Mouse (Mus musculus): ENCODE data around the gene Lmntd2. TPM values are rescaled to one million over a fixed set of nuclear protein-coding genes. Genes with fewer than 3 reads are reported as not detected.

Lmntd2 gene
- total RNA-seq, 1 experiment from 2014 or later: 0.26 TPM

DNA sequence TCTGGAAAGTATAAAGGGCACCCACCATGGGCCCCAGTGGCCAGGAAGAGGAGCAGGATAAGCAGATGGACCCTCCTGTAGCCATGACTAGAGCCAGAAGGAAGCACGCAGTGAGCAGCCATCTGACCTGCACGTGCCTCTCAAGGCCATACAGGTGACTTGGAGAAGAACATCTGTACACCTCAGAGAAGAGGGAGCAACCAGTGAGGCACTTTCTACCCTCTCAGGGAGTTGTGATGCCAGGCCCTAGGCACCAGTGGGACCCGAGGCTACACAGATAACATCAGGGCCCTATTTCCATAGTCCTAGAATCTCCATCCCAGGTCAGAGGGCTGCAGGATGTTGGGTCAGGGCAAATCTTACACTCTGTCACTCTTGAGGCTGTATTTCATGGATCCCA, 23.7 kb downstream of the Lmntd2 start:
- DNase-seq: no peak

DNA sequence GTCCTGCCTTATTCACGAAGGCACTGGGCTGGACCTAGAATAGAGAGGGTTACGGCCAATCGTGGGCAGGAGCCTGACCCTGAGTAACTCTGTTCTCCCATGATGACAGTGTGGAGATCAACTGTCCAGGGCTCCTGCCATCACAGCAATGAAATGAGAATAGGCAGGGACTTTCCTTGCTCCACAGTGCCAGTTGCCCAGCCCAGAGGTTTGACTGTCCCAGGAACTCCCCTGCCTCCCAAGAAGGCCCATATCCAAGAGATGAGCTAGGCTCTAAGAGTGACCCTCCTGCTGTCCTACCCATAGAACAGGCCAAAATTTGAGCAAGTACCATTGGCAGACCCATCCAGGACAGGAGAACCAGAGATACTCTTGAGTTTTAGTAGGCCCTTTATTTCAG, 25.1 kb downstream of the Lmntd2 start:
- no peak for DNase-seq

DNA sequence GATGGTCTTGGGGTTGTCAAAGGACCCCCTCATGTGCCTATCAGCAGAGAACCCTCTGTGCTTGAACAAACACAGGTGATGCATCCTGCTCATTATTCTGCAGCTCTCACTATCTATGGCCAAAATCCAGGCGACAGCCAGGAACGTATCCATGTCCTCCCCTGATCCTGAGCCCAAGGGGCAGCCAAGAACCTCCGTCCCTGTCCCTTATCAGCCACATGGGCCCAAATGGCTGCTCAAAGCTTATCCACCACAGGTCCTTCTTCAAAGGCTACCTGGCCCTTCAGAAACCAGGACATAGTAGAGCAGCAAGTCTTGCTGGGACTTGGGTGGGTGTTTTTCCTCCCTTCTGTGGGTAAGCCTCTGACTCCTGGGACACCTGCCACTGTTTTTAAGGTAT, 25.7 kb downstream of the Lmntd2 start:
- DNase-seq: no peak

DNA sequence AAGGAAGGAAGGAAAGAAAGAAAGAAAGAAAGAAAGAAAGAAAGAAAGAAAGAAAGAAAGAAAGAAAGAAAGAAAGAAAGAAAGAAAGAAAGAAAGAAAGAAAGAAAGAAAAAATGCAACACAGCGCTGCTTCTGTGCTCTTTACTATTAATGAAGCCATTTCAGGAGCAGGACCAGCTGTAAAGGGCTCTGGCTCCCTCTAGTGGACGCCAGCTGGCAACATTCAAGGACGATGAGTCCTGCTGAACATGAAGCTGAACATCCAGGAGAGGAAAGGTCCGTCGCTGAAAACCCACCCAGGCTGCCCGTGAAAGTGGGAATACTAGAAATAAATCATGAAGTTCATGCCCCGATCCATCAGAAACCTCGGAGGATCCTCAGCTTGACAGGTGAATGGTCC, 37.7 kb downstream of the Lmntd2 start:
- peak; percentile 93 for DNase-seq

DNA sequence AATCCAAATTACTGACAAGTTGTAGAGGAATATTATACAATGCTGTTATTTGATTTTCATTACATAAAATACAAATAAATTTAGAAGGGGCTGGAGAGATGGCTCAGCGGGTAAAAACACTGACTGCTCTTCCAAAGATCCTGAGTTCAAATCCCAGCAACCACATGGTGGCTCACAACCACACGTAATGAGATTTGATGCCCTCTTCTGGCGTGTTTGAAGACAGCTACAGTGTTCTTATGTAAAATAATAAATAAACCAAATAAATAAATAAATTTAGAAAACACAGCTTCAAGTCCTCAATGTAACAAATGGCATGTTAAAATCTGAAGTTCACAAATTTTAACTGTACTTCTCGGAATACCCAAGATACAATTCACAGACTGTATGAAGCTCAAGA, 38.8 kb downstream of the Lmntd2 start:
- no peak for DNase-seq

DNA sequence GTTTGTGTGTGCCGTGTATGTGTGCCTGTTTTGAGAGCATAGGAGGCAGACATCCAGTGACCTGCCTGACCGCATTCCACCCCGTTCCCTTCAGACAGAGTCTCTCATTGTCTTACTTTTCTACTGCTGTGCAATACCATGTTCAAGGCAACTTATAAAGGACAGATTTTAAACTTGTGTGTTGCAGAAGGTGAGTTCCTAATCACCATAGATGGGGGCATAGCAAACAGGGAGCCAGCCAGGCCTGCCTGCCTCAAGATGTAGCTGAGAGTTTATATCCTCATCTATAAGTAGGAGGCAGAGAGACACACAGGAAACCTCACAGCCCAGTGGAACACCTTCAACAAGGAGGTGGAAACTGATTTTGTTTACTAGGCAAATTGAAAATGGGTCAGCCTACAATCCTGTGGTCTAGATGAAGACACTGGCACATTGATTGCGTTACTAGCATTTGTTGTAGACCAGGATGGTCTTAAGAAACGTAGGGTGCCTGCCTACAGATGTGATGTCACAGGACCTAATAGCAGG, 40.5 kb downstream of the Lmntd2 start:
- DNase-seq: no peak

DNA sequence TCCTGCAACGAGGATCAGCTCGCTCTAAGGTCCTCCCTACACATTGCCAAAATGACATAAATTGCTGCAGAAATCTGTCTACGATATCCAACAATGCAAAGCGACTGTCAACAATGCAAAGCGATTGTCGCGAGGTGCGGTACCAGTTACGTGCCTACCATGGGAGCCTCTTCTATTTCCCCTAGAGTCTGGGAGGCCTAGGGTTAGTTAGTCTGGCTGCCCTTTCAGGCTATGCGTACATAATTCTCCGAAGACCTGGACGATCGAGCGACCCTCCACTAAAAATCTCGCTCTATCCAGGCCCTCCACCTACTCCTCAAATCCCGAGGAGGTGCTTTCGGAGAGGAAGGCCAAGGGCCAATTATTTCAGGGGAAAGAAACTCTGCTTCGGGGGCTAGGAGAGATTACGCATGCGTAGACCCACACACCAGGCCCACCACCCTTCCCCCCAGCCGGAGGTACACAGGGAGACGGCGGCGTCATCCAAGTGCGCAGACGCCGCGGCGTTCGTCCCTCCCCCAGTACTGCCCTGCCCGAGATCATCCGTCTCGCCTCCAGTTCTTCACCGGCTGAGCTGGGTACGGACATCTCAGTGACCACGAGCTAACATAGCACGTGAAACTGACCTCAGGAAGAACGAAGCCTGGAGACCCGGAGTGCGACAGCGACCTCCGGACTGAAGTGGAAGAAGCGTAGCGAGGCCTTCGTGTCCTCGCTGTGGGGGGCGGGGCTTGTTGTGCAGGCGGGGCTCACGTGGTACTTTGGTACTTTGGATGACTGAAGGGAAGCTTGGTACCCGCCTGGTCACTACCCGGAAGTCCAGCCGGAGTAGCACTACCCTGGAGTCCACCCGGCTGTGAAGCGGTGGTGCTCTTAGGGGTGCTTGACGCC, 41.5 kb downstream of the Lmntd2 start, which contains the start of gene Rnh1:
Rnh1 (minus strand) TSS at position 742 of the 891 bp plus-strand sequence.
- DNase-seq: peak; percentile 94

DNA sequence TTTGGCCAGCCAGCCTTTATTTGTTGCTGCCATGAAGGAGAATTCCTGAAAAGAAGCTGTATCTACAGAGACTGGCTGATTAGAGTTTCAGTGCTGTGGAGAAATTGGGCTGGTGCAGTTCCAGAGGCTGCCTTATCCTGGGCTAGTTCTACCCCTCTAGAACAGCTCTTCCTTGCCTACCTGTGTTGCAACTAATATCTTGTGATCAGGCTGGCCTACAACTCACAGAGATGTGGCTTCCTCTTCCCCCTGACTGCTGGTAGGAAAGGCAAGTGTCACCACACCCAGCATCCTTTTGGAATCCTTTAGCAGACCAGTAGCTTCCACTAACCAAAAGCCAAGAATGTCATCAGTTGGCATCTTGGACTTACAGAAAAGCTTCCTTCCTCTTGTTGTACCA, 44.0 kb downstream of the Lmntd2 start:
- DNase-seq: no peak

DNA sequence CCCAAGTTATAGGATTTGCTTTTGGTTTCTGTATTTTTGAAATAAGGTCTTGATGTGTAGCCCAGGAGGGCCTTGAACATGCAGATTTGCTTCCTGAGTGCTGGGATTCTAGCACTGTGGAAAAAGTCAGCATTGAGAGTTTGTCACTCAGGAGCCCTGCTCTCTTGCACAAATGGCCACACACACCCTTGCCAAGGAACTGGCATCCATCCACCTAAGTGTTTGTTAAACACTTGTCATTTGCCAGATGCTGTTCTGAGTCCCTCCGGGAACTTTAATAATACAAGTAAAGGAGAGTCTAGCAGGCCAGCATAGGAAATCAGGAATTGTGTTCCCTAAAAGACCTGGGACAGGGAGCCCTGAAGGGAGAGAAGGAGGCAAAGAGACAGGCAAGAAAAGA, 44.6 kb downstream of the Lmntd2 start:
- DNase-seq: peak; percentile 51

DNA sequence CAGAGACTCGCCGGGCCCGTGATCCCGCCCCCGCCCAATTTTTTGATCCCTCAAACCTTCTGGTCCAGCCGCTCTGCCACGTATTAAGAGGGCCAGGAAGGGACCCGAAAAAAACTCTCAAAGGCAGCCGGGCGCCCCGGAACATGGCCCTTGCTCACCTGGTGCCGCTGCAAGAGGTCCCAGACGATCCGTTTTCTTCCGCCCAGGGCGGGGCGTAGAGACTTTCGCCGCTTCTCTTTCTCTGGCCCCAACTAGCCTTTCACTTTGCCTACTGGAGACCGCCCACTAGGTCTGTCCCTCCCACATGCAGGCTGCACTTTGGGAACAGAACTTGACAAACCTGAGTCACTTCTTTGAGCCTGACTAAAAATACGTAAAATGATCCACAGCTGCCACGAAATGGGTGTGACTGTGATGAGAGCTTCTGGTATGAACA, 45.3 kb downstream of the Lmntd2 start:
- peak; percentile 88 for DNase-seq

DNA sequence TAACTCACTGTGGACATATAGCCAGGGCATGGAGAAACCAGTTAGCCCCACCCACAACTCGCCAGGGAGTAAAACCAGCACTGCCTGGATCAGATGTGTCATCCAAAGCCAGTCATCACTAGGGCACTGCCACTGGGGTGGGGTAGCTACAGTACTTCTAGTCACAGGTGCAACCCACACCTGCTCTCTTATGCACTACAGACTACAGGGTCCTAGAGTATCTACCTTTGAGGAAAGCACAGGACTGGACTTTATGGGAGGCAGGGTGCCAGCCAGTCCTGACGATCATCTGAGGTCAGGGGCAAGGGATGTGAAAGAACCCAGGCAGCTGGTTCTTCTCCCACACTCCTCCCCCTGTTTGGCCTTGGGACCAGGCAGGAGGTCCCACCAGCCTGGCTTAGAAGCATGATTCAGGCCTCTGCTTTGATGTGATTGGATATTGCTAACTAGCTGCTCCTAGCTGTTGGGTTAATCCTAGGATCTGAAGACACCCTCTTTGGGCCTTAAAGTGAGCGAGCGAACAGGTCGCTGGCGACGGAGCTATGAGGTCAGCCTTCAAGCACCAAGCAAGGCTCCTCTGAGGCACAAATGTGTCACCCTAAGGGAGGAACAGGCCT, 45.9 kb downstream of the Lmntd2 start:
- peak; percentile 87 for DNase-seq

DNA sequence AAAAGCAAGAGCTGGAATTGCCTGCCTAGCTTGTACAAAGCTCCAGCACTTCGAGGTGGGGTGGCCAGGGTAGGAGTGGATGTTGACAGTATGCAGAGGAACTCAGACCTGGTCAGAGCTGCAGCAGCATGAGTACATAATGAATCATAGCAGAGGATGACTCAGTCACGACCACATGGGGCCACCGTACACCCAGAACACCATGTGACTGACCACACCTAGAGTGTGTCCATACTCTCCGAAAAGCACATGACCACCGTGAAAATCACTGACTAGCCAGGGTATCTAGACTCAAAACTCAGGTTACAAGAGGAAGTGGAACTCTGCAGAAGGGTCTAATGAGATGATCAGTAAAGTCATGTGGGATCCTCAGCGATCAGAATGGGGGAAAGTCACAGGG, 49.0 kb downstream of the Lmntd2 start:
- DNase-seq: peak; percentile 70

DNA sequence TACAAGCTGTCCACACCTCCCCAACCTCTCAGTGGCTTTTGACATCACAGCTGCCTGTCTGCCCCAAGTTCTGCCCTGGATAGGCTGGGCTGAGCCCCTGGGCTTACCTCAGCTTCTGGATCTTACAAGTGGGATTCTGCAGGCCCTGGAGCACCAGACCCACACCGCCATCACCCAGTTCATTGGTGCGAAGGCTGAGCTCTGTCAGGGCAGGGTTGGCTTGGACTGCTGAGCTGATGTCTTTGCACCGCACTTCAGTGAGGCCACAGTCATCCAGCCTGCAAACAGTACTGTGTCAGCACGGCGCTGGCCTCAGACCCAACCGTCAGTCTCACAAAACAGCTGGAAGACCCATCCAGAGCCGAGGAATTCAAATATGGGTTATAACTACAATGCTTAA, 49.5 kb downstream of the Lmntd2 start:
- DNase-seq: no peak

Small RNA genes within 50 kb of the gene (microRNA-seq; reads per million reads assigned to microRNA genes)
- gene Mir210: 263 to 346 reads per million in 2 experiments

Other genes with a start within 250 kb of the Lmntd2 start
- gene Ifitm1, start 246.9 kb downstream of the Lmntd2 start, total RNA-seq (2021): 7.3 and 13.5 TPM in 2 replicates
- 124 and 169 TPM in 2 replicates for gene Ifitm3, start 203.3 kb downstream of the Lmntd2 start, total RNA-seq (2021)
- gene Ifitm6, start 196.2 kb downstream of the Lmntd2 start, total RNA-seq (2021): 0.89 and 1.4 TPM in 2 replicates
- gene Gm17387, start 184.9 kb downstream of the Lmntd2 start, total RNA-seq (2021): not detected in 2 replicates
- 1.4 and 2.7 TPM in 2 replicates for gene B4galnt4, start 153.0 kb downstream of the Lmntd2 start, total RNA-seq (2021)
- 0.96 and 3.5 TPM in 2 replicates for gene Pkp3, start 135.9 kb downstream of the Lmntd2 start, total RNA-seq (2021)
- 7.5 and 10.0 TPM in 2 replicates for gene Sigirr, start 113.5 kb downstream of the Lmntd2 start, total RNA-seq (2021)
- gene Ano9, start 96.3 kb downstream of the Lmntd2 start, total RNA-seq (2021): 0.22 and 0.38 TPM in 2 replicates
- gene Ptdss2, start 91.7 kb downstream of the Lmntd2 start, total RNA-seq (2021): 46.2 and 49.6 TPM in 2 replicates
- 186 and 200 TPM in 2 replicates for gene Rnh1, start 41.2 kb downstream of the Lmntd2 start, total RNA-seq (2021)
- 81.7 and 83.6 TPM in 2 replicates for gene Hras, start 20.1 kb downstream of the Lmntd2 start, total RNA-seq (2021)
- gene Lrrc56, start 19.9 kb downstream of the Lmntd2 start, total RNA-seq (2021): 7.6 and 9.6 TPM in 2 replicates
- 4.9 and 5.2 TPM in 2 replicates for gene Rassf7, start 1.8 kb upstream of the Lmntd2 start, total RNA-seq (2021)
- gene Phrf1, start 14.7 kb upstream of the Lmntd2 start, total RNA-seq (2021): 78.2 and 80.2 TPM in 2 replicates
- gene Irf7, start 52.4 kb upstream of the Lmntd2 start, total RNA-seq (2021): 5.2 and 7.7 TPM in 2 replicates
- gene Cdhr5, start 62.7 kb upstream of the Lmntd2 start, total RNA-seq (2021): 8.0 and 10.6 TPM in 2 replicates
- 2.3 and 3.2 TPM in 2 replicates for gene Sct, start 65.1 kb upstream of the Lmntd2 start, total RNA-seq (2021)
- gene Drd4, start 77.9 kb upstream of the Lmntd2 start, total RNA-seq (2021): 1.1 and 2.3 TPM in 2 replicates
- gene Deaf1, start 113.6 kb upstream of the Lmntd2 start, total RNA-seq (2021): 32.5 and 41.2 TPM in 2 replicates
- gene Tmem80, start 113.7 kb upstream of the Lmntd2 start, total RNA-seq (2021): 22.9 and 25.6 TPM in 2 replicates
- 5.1 and 5.5 TPM in 2 replicates for gene Eps8l2, start 124.8 kb upstream of the Lmntd2 start, total RNA-seq (2021)
- 479 and 481 TPM in 2 replicates for gene Taldo1, start 178.1 kb upstream of the Lmntd2 start, total RNA-seq (2021)
- gene Gatd1, start 200.1 kb upstream of the Lmntd2 start, total RNA-seq (2021): 22.5 and 36.2 TPM in 2 replicates
- gene Cend1, start 215.4 kb upstream of the Lmntd2 start, total RNA-seq (2021): 1.0 and 3.6 TPM in 2 replicates
- gene Slc25a22, start 223.8 kb upstream of the Lmntd2 start, total RNA-seq (2021): 87.0 and 91.0 TPM in 2 replicates
- gene Pidd1, start 229.9 kb upstream of the Lmntd2 start, total RNA-seq (2021): 3.5 and 5.9 TPM in 2 replicates
- 908 and 1,128 TPM in 2 replicates for gene Rplp2, start 233.3 kb upstream of the Lmntd2 start, total RNA-seq (2021)
- gene Pnpla2, start 241.1 kb upstream of the Lmntd2 start, total RNA-seq (2021): 1,289 and 1,648 TPM in 2 replicates
- gene Cracr2b, start 247.0 kb upstream of the Lmntd2 start, total RNA-seq (2021): 14.2 and 23.2 TPM in 2 replicates